In genomic region chr13:20900396-20900971, GRCm38 (mm10) we compare ENCODE assay signal across 7 mouse cellular contexts.
DNase-seq lines count a peak whose midpoint lies in the region; ATAC-seq lines count a peak whose summit lies in the region.

No protein-coding gene starts in this region.

- H3K27ac ChIP-seq in lung, embryonic 15.5 days: peak overlapping the region; percentile 62

- no peak overlapping the region for H3K9ac ChIP-seq in lung, embryonic 15.5 days

- H3K27me3 ChIP-seq in lung, embryonic 15.5 days: no peaks in the 10 kb centered on the region

- H3K9me3 ChIP-seq in lung, embryonic 15.5 days: no peaks in the 10 kb centered on the region

- peaks cover 16% of the 10 kb centered on the region for H3K4me1 ChIP-seq in lung, embryonic 15.5 days

- WGBS in lung, embryonic 15.5 days: 22% methylated on average over 8 of the region's 8 CpGs

- ATAC-seq in lung, embryonic 15.5 days (ENCODE audit: borderline replicate concordance, extremely low read depth, low FRiP score, low TSS enrichment): peak; percentile 91

- DNase-seq in right cerebral cortex, postnatal 10 days (ENCODE audit: low spot score in 2 of 2): peak; percentile 50 to 56
- no peak for DNase-seq in right cerebral cortex, postnatal 25 days
- peak; percentile 7 for DNase-seq in embryo, embryonic 11.5 days (ENCODE audit: low read depth, low spot score)
- DNase-seq in heart, postnatal 4 days: peak; percentile 75
- no peak for DNase-seq in spleen, postnatal 10 days (ENCODE audit: low spot score in 2 of 2)
- no peak for DNase-seq in thymus, postnatal 4 days

- no peak overlapping the region for H3K4me3 ChIP-seq in lung, embryonic 15.5 days

- no peaks in the 10 kb centered on the region for H3K36me3 ChIP-seq in lung, embryonic 15.5 days

- peak overlapping the region; percentile 4; the same call in 1 of the 2 replicates for H3K4me2 ChIP-seq in lung, embryonic 15.5 days

Comparison
In these comparisons a context has a peak if more than half of its experiments do, and no peak if none do; other contexts are left out.
1. DNase-seq: peak in right cerebral cortex, postnatal 10 days (2 of 2), embryo, embryonic 11.5 days (single experiment) and heart, postnatal 4 days (single experiment); none in right cerebral cortex, postnatal 25 days (single experiment), spleen, postnatal 10 days (0 of 2) and thymus, postnatal 4 days (single experiment).